14 mouse cellular contexts compared by ENCODE assay signal in genomic region chr17:71159720-71160119, GRCm38 (mm10). TPM values are rescaled to one million over a fixed set of nuclear protein-coding genes. Genes with fewer than 3 reads are reported as not detected.
DNase-seq lines count a peak whose midpoint lies in the region; ATAC-seq and TF ChIP-seq lines count a peak whose summit lies in the region.
"Had no signal": no experiment of that assay in that cellular context is flagged by ENCODE, and none has a peak within 500 bp of the region (broad histone marks: within the 10 kb centered on the region; RNA-seq: fewer than 3 reads in every experiment).

No protein-coding gene starts in this region.

- no peak for ATAC-seq in lung, postnatal 0 days
- ATAC-seq in stomach, postnatal 0 days (ENCODE audit: low FRiP score, low TSS enrichment), result no peak

- H3K4me2 ChIP-seq in lung, postnatal 0 days (replicated peaks; ENCODE audit: low read depth, low read length), result no peak overlapping the region
- no peak overlapping the region for H3K4me2 ChIP-seq in stomach, postnatal 0 days (replicated peaks; ENCODE audit: low read depth)
- H3K4me2 ChIP-seq: midbrain, embryonic 15.5 days; neural tube, embryonic 15.5 days had no signal

- no peak for TF ChIP-seq EP300 in lung, postnatal 0 days (IDR thresholded peaks at IDR 0.05)
- no peak for TF ChIP-seq EP300 in stomach, postnatal 0 days (optimal IDR thresholded peaks at IDR 0.05)

- H3K27ac ChIP-seq in kidney, adult 2 months (ENCODE audit: insufficient read depth, low read depth, low read length), result peak overlapping the region; percentile 68; the same call in 1 of the 2 replicates
- H3K27ac ChIP-seq in lung, postnatal 0 days (ENCODE audit: low read length), result peak overlapping the region; percentile 55
- peak overlapping the region; percentile 83 for H3K27ac ChIP-seq in limb, embryonic 10.5 days
- H3K27ac ChIP-seq in stomach, postnatal 0 days (replicated peaks), result peak overlapping the region; percentile 77
- no peak overlapping the region for H3K27ac ChIP-seq in thymus, adult 2 months (ENCODE audit: control insufficient read depth, insufficient read depth, low read length)
- H3K27ac ChIP-seq: midbrain, embryonic 15.5 days; neural tube, embryonic 15.5 days had no signal

- H3K9ac ChIP-seq in lung, postnatal 0 days (replicated peaks; ENCODE audit: low read depth), result no peak overlapping the region
- no peak overlapping the region for H3K9ac ChIP-seq in stomach, postnatal 0 days (ENCODE audit: low read length)
- H3K9ac ChIP-seq: midbrain, embryonic 15.5 days; neural tube, embryonic 15.5 days had no signal

- no peaks in the 10 kb centered on the region for H3K9me3 ChIP-seq in lung, postnatal 0 days (ENCODE audit: low read length)
- H3K9me3 ChIP-seq in limb, embryonic 10.5 days (replicated peaks), result no peaks in the 10 kb centered on the region
- no peaks in the 10 kb centered on the region for H3K9me3 ChIP-seq in stomach, postnatal 0 days (ENCODE audit: control insufficient read depth, low read length)
- H3K9me3 ChIP-seq: midbrain, embryonic 15.5 days; neural tube, embryonic 15.5 days had no signal

- no peaks in the 10 kb centered on the region for H3K27me3 ChIP-seq in kidney, adult 2 months (replicated peaks; ENCODE audit: control insufficient read depth, insufficient read depth, low read length)
- H3K27me3 ChIP-seq in lung, postnatal 0 days (replicated peaks; ENCODE audit: insufficient read depth, low read length), result no peaks in the 10 kb centered on the region
- H3K27me3 ChIP-seq in limb, embryonic 10.5 days (ENCODE audit: low read depth, poor library complexity, severe bottlenecking), result no peaks in the 10 kb centered on the region
- H3K27me3 ChIP-seq in stomach, postnatal 0 days (ENCODE audit: control insufficient read depth, insufficient read depth, low read length), result no peaks in the 10 kb centered on the region
- no peaks in the 10 kb centered on the region for H3K27me3 ChIP-seq in thymus, adult 2 months (ENCODE audit: control insufficient read depth, insufficient read depth, low read length)
- H3K27me3 ChIP-seq: midbrain, embryonic 15.5 days; neural tube, embryonic 15.5 days had no signal

- no peak for TF ChIP-seq CTCF in kidney, adult 2 months (conservative IDR thresholded peaks at IDR 0.05; ENCODE audit: insufficient read depth, insufficient read length, low read depth, low read length)
- TF ChIP-seq CTCF in lung, postnatal 0 days (IDR thresholded peaks at IDR 0.05), result no peak
- TF ChIP-seq CTCF in stomach, postnatal 0 days (IDR thresholded peaks at IDR 0.05; ENCODE audit: low read depth), result no peak
- TF ChIP-seq CTCF in thymus, adult 2 months (IDR thresholded peaks at IDR 0.05; ENCODE audit: borderline replicate concordance, control insufficient read depth, extremely low read depth, insufficient read depth, low read length, poor library complexity), result no peak

- 67% methylated on average over 8 of the region's 8 CpGs for WGBS in kidney, adult 2 months
- WGBS in lung, postnatal 0 days, result 54% methylated on average over 8 of the region's 8 CpGs
- WGBS in limb, embryonic 10.5 days, result 57% methylated on average over 8 of the region's 8 CpGs
- 49% methylated on average over 8 of the region's 8 CpGs for WGBS in stomach, postnatal 0 days
- 93% methylated on average over 8 of the region's 8 CpGs for WGBS in thymus, adult 2 months

- H3K4me1 ChIP-seq in kidney, adult 2 months (ENCODE audit: control insufficient read depth, insufficient read depth, low read length), result peaks cover 22% of the 10 kb centered on the region
- H3K4me1 ChIP-seq in lung, postnatal 0 days (ENCODE audit: insufficient read depth, low read depth, low read length), result no peaks in the 10 kb centered on the region; the same call in 1 of the 2 replicates
- H3K4me1 ChIP-seq in limb, embryonic 10.5 days, result peaks cover 33% of the 10 kb centered on the region
- 0 out of 2 replicates have a peak, but pooled peaks cover 2% of the 10 kb centered on the region for H3K4me1 ChIP-seq in stomach, postnatal 0 days (replicated peaks; ENCODE audit: control insufficient read depth, insufficient read depth)
- no peaks in the 10 kb centered on the region for H3K4me1 ChIP-seq in thymus, adult 2 months (replicated peaks; ENCODE audit: control insufficient read depth, insufficient read depth, low read length)

- no peak for DNase-seq in kidney, adult 2 months
- DNase-seq in kidney, adult 18-20 months, result no peak
- no peak for DNase-seq in lung, postnatal 0 days (ENCODE audit: low spot score)
- DNase-seq in lung, postnatal 10 days, result no peak
- no peak for DNase-seq in limb, embryonic 10.5 days (ENCODE audit: low spot score)
- DNase-seq in stomach, postnatal 0 days (ENCODE audit: low spot score), result no peak
- DNase-seq in thymus, adult 2 months, result no peak
- DNase-seq: adrenal gland, postnatal 25 days; heart, postnatal 14 days; layer of hippocampus, postnatal 36 days; lung, postnatal 14 days; right cerebral cortex, postnatal 25 days had no signal

- H3K36me3 ChIP-seq in kidney, adult 2 months (ENCODE audit: control insufficient read depth, insufficient read depth, low read length), result no peaks in the 10 kb centered on the region
- H3K36me3 ChIP-seq in lung, postnatal 0 days (ENCODE audit: insufficient read depth, low read length), result no peaks in the 10 kb centered on the region
- no peaks in the 10 kb centered on the region for H3K36me3 ChIP-seq in limb, embryonic 10.5 days
- no peaks in the 10 kb centered on the region for H3K36me3 ChIP-seq in stomach, postnatal 0 days (ENCODE audit: control insufficient read depth, insufficient read depth, low read length)
- H3K36me3 ChIP-seq in thymus, adult 2 months (ENCODE audit: control insufficient read depth, insufficient read depth, low read length), result no peaks in the 10 kb centered on the region
- H3K36me3 ChIP-seq: midbrain, embryonic 15.5 days; neural tube, embryonic 15.5 days had no signal

- no peak for TF ChIP-seq POLR2A in kidney, adult 2 months (IDR thresholded peaks at IDR 0.05; ENCODE audit: low read depth, low read length)
- TF ChIP-seq POLR2A in thymus, adult 2 months (IDR thresholded peaks at IDR 0.05; ENCODE audit: control insufficient read depth, extremely low read depth, insufficient read depth, low read length, poor library complexity), result no peak

- H3K4me3 ChIP-seq in kidney, adult 2 months (ENCODE audit: insufficient read depth, low read depth, low read length), result no peak overlapping the region
- no peak overlapping the region for H3K4me3 ChIP-seq in lung, postnatal 0 days (ENCODE audit: low read depth, low read length)
- H3K4me3 ChIP-seq in limb, embryonic 10.5 days, result no peak overlapping the region
- H3K4me3 ChIP-seq in stomach, postnatal 0 days (ENCODE audit: low read depth, low read length), result no peak overlapping the region
- no peak overlapping the region for H3K4me3 ChIP-seq in thymus, adult 2 months (ENCODE audit: control insufficient read depth, insufficient read depth, low read length)
- H3K4me3 ChIP-seq: midbrain, embryonic 15.5 days; neural tube, embryonic 15.5 days had no signal

RNA-seq across cellular contexts. Expression of gene Lpin2, which starts 22.6 kb away (rescaled TPM):
- 17.7 and 20.5 TPM in 2 replicates for polyA plus RNA-seq in kidney, adult 2 months (2012; rRNA removed)
- polyA plus RNA-seq in lung, postnatal 0 days (2015; fragmentation: Nextera tagmentation; extraction: Ambion mirVana), result 54.1 and 65.8 TPM in 2 replicates
- polyA plus RNA-seq in limb, embryonic 10.5 days (2016; fragmentation: Nextera tagmentation; extraction: Ambion mirVana), result 40.0 and 51.8 TPM in 2 replicates
- polyA plus RNA-seq in stomach, postnatal 0 days (2015; fragmentation: Nextera tagmentation; extraction: Ambion mirVana), result 21.3 and 22.6 TPM in 2 replicates
- polyA plus RNA-seq in thymus, adult 2 months (2012; rRNA removed), result 16.7 and 17.4 TPM in 2 replicates
